20 mouse cellular contexts compared by ENCODE assay signal in genomic region chr10:21100646-21101249, GRCm38 (mm10).
A peak's percentile ranks its signal among the peaks of the same experiment; 100 is the strongest.
DNase-seq lines count a peak whose midpoint lies in the region; ATAC-seq lines count a peak whose summit lies in the region.
"Had no signal": no experiment of that assay in that cellular context is flagged by ENCODE, and none has a peak within 500 bp of the region (broad histone marks: within the 10 kb centered on the region; RNA-seq: fewer than 3 reads in every experiment).

No protein-coding gene starts in this region.

- WGBS in midbrain, embryonic 10.5 days = 24% methylated on average over 9 of the region's 9 CpGs
- 31% methylated on average over 9 of the region's 9 CpGs for WGBS in midbrain, embryonic 14.5 days
- 50% methylated on average over 9 of the region's 9 CpGs for WGBS in heart, embryonic 11.5 days (ENCODE audit: insufficient replicate concordance)

- no peak for DNase-seq in midbrain, embryonic 10.5 days (ENCODE audit: low spot score)
- no peak for DNase-seq in midbrain, embryonic 14.5 days
- peak; percentile 61 for DNase-seq in ZHBTc4 (ENCODE audit: low read depth, low spot score)
- DNase-seq in thymus, adult 18-20 months = peak; percentile 75 to 83
- DNase-seq in right cerebral cortex, postnatal 14 days = no peak
- DNase-seq in kidney, postnatal 14 days = no peak
- DNase-seq: B cell, adult 2 months; cerebellum, postnatal 10 days; heart, adult 2 months; heart, postnatal 14 days; kidney, adult 18-20 months; kidney, postnatal 36 days; layer of hippocampus, adult 9-11 months; liver, embryonic 13.5 days had no signal

- H3K4me2 ChIP-seq in midbrain, embryonic 14.5 days (ENCODE audit: low read length) = no peak overlapping the region
- no peak overlapping the region for H3K4me2 ChIP-seq in heart, embryonic 11.5 days
- H3K4me2 ChIP-seq: forebrain, embryonic 15.5 days; limb, embryonic 12.5 days; liver, embryonic 13.5 days had no signal

- H3K36me3 ChIP-seq in midbrain, embryonic 10.5 days = no peaks in the 10 kb centered on the region
- no peaks in the 10 kb centered on the region for H3K36me3 ChIP-seq in midbrain, embryonic 14.5 days (ENCODE audit: control insufficient read depth, insufficient read depth, low read length)
- H3K36me3 ChIP-seq in heart, embryonic 11.5 days (ENCODE audit: control insufficient read depth, insufficient read depth, low read length) = no peaks in the 10 kb centered on the region
- H3K36me3 ChIP-seq: forebrain, embryonic 15.5 days; limb, embryonic 12.5 days; liver, embryonic 13.5 days had no signal

- H3K27ac ChIP-seq in midbrain, embryonic 10.5 days (replicated peaks) = peak overlapping the region; percentile 72
- H3K27ac ChIP-seq in midbrain, embryonic 14.5 days (replicated peaks; ENCODE audit: low read depth, low read length) = no peak overlapping the region
- no peak overlapping the region for H3K27ac ChIP-seq in heart, embryonic 11.5 days (ENCODE audit: low read depth, low read length)
- H3K27ac ChIP-seq: forebrain, embryonic 15.5 days; heart, adult 2 months; limb, embryonic 12.5 days; liver, embryonic 13.5 days had no signal

- ATAC-seq in midbrain, embryonic 14.5 days (ENCODE audit: low FRiP score, low TSS enrichment) = no peak
- ATAC-seq in megakaryocyte-erythroid progenitor cell, adult 5-6 weeks (replicated peaks; ENCODE audit: low FRiP score, low TSS enrichment, poor library complexity, severe bottlenecking) = no peak
- no peak for ATAC-seq in heart, embryonic 11.5 days (replicated peaks; ENCODE audit: insufficient number of reproducible peaks, low FRiP score, low TSS enrichment)
- ATAC-seq: forebrain, embryonic 15.5 days; hindbrain, embryonic 16.5 days; lung, postnatal 0 days had no signal

- no peaks in the 10 kb centered on the region for H3K9me3 ChIP-seq in midbrain, embryonic 10.5 days (replicated peaks)
- H3K9me3 ChIP-seq in midbrain, embryonic 14.5 days (ENCODE audit: control insufficient read depth, low read length) = no peaks in the 10 kb centered on the region
- no peaks in the 10 kb centered on the region for H3K9me3 ChIP-seq in heart, embryonic 11.5 days (replicated peaks; ENCODE audit: control insufficient read depth, low read length)
- H3K9me3 ChIP-seq: forebrain, embryonic 15.5 days; limb, embryonic 12.5 days; liver, embryonic 13.5 days had no signal

- H3K9ac ChIP-seq in midbrain, embryonic 14.5 days (replicated peaks; ENCODE audit: low read length) = no peak overlapping the region
- no peak overlapping the region for H3K9ac ChIP-seq in heart, embryonic 11.5 days (ENCODE audit: low read depth, low read length)
- H3K9ac ChIP-seq: forebrain, embryonic 15.5 days; limb, embryonic 12.5 days; liver, embryonic 13.5 days had no signal

- H3K27me3 ChIP-seq in midbrain, embryonic 10.5 days (ENCODE audit: low read depth, poor library complexity, severe bottlenecking) = peaks cover 42% of the 10 kb centered on the region
- H3K27me3 ChIP-seq in midbrain, embryonic 14.5 days (ENCODE audit: control insufficient read depth, insufficient read depth, low read length) = no peaks in the 10 kb centered on the region
- no peaks in the 10 kb centered on the region for H3K27me3 ChIP-seq in heart, embryonic 11.5 days (ENCODE audit: control insufficient read depth, insufficient read depth, low read length)
- H3K27me3 ChIP-seq: limb, embryonic 12.5 days; liver, embryonic 13.5 days had no signal

- no peak overlapping the region for H3K4me3 ChIP-seq in midbrain, embryonic 10.5 days
- H3K4me3 ChIP-seq in midbrain, embryonic 14.5 days (replicated peaks; ENCODE audit: low read depth, low read length) = no peak overlapping the region
- no peak overlapping the region for H3K4me3 ChIP-seq in heart, embryonic 11.5 days (ENCODE audit: low read depth, low read length)
- H3K4me3 ChIP-seq: forebrain, embryonic 15.5 days; heart, adult 2 months; limb, embryonic 12.5 days; liver, embryonic 13.5 days had no signal

- H3K4me1 ChIP-seq in midbrain, embryonic 10.5 days = peaks cover 33% of the 10 kb centered on the region
- 0 out of 2 replicates have a peak, but pooled peaks cover 2% of the 10 kb centered on the region for H3K4me1 ChIP-seq in midbrain, embryonic 14.5 days (ENCODE audit: control insufficient read depth, insufficient read depth, low read length)
- H3K4me1 ChIP-seq in heart, embryonic 11.5 days (ENCODE audit: control insufficient read depth, insufficient read depth, low read length) = no peaks in the 10 kb centered on the region
- H3K4me1 ChIP-seq: liver, embryonic 13.5 days had no signal

Comparison
In these comparisons a context has a peak if more than half of its experiments do, and no peak if none do; other contexts are left out.
1. DNase-seq: peak in ZHBTc4 (single experiment) and thymus, adult 18-20 months (2 of 2); none in midbrain, embryonic 10.5 days (single experiment), midbrain, embryonic 14.5 days (single experiment), right cerebral cortex, postnatal 14 days (single experiment) and kidney, postnatal 14 days (single experiment).